In genomic region chr10:112485819-112486218, GRCm38 (mm10) we compare ENCODE assay signal across 18 mouse cellular contexts.
"Had no signal": no experiment of that assay in that cellular context is flagged by ENCODE, and none has a peak within 500 bp of the region (broad histone marks: within the 10 kb centered on the region; RNA-seq: fewer than 3 reads in every experiment).

No protein-coding gene starts in this region.

- H3K9ac ChIP-seq: limb, embryonic 13.5 days; liver, embryonic 12.5 days; liver, embryonic 15.5 days; lung, embryonic 15.5 days had no signal

- H3K27me3 ChIP-seq: limb, embryonic 13.5 days; liver, embryonic 12.5 days; liver, embryonic 15.5 days; lung, embryonic 15.5 days; megakaryocyte, embryonic 14.5 days had no signal

- H3K4me1 ChIP-seq: limb, embryonic 13.5 days; liver, embryonic 12.5 days; liver, embryonic 15.5 days; lung, embryonic 15.5 days; megakaryocyte, embryonic 14.5 days had no signal

- ATAC-seq: intestine, postnatal 0 days; liver, embryonic 12.5 days had no signal

- H3K9me3 ChIP-seq: limb, embryonic 13.5 days; liver, embryonic 12.5 days; liver, embryonic 15.5 days; lung, embryonic 15.5 days had no signal

- H3K36me3 ChIP-seq: limb, embryonic 13.5 days; liver, embryonic 12.5 days; liver, embryonic 15.5 days; lung, embryonic 15.5 days had no signal

- DNase-seq: kidney, postnatal 10 days; left cerebral cortex, postnatal 4 days; liver; lung, adult 18-20 months; lung, postnatal 10 days; lung, postnatal 36 days; midbrain, embryonic 14.5 days; thymus, adult 2 months; thymus, postnatal 14 days; thymus, postnatal 4 days had no signal

- H3K27ac ChIP-seq: limb, embryonic 13.5 days; liver, embryonic 12.5 days; liver, embryonic 15.5 days; lung, embryonic 15.5 days; stomach, postnatal 0 days had no signal

- H3K4me3 ChIP-seq: limb, embryonic 13.5 days; liver, embryonic 12.5 days; liver, embryonic 15.5 days; lung, embryonic 15.5 days had no signal

- H3K4me2 ChIP-seq: limb, embryonic 13.5 days; liver, embryonic 12.5 days; liver, embryonic 15.5 days; lung, embryonic 15.5 days; midbrain, embryonic 11.5 days had no signal
